Mouse (Mus musculus) limb, embryonic 11.5 days (tissue): Measurements from ENCODE around the gene Arhgap6. TPM values are rescaled to one million over a fixed set of nuclear protein-coding genes. Genes with fewer than 3 reads are reported as not detected.

Experiments
- ATAC-seq: fragments of 200-750 bp; cut with Nextera tagmentation; 2 replicates; pipeline ENCODE4 v1.8.0; 2017; ENCODE audit warnings: low read depth; ENCODE audit not compliant: insufficient number of reproducible peaks, low FRiP score, low TSS enrichment
- DNase-seq: peaks from one replicate; pipeline ENCODE4 v3.0.0-alpha.2; 2015; ENCODE audit warnings: low spot score
- H3K27ac ChIP-seq: fragments of 300-500 bp; sonication (generic); replicated peaks from 2 replicates; pipeline ENCODE4 v1.5.1; 2014; ENCODE audit warnings: low read depth, mild to moderate bottlenecking, low read length
- H3K27me3 ChIP-seq: fragments of 300-500 bp; sonication (generic); 2 replicates; pipeline ENCODE4 v1.6.1; 2014; ENCODE audit warnings: mild to moderate bottlenecking, low read length, mixed read lengths; ENCODE audit not compliant: control insufficient read depth, insufficient read depth
- H3K36me3 ChIP-seq: fragments of 300-500 bp; sonication (generic); 2 replicates; pipeline ENCODE4 v1.6.1; 2014; ENCODE audit warnings: mild to moderate bottlenecking, low read length, moderate library complexity, mixed read lengths; ENCODE audit not compliant: control insufficient read depth, insufficient read depth
- H3K4me1 ChIP-seq: fragments of 300-500 bp; sonication (generic); 2 replicates; pipeline ENCODE4 v1.6.1; 2014; ENCODE audit warnings: low read length, mixed read lengths; ENCODE audit not compliant: control insufficient read depth, insufficient read depth
- H3K4me2 ChIP-seq: fragments of 300-500 bp; sonication (generic); 2 replicates; pipeline ENCODE4 v1.6.1; 2014; ENCODE audit warnings: low read depth, mild to moderate bottlenecking, moderate library complexity; ENCODE audit not compliant: severe bottlenecking
- H3K4me3 ChIP-seq: fragments of 300-500 bp; sonication (generic); 2 replicates; pipeline ENCODE4 v1.5.1; 2014; ENCODE audit warnings: low read depth, low read length
- H3K9ac ChIP-seq: fragments of 300-500 bp; sonication (generic); 2 replicates; pipeline ENCODE4 v1.6.1; 2014; ENCODE audit warnings: mild to moderate bottlenecking, low read length
- H3K9me3 ChIP-seq: fragments of 300-500 bp; sonication (generic); 2 replicates; pipeline ENCODE4 v1.6.1; 2016; ENCODE audit warnings: low read length; ENCODE audit not compliant: control insufficient read depth
- WGBS: fragments of 180-500 bp; shearing (Covaris S2); extraction: QIAGEN DNeasy Blood & Tissue Kit; methylation state at CpG from one replicate; pipeline ENCODE4 v1.1.7; 2014; 5-methylcytosine and 5-hydroxymethylcytosine counted together
- polyA plus RNA-seq: library from polyadenylated mRNA; unstranded; fragments of >200 nt; fragmentation: Nextera tagmentation; extraction: Ambion mirVana; gene quantifications from 2 replicates; pipeline ENCODE4 v1.2.1, GENCODE M21; 2014

Gene Arhgap6
- polyA plus RNA-seq, 1 experiment from 2014 or later = 1.4 TPM

DNA sequence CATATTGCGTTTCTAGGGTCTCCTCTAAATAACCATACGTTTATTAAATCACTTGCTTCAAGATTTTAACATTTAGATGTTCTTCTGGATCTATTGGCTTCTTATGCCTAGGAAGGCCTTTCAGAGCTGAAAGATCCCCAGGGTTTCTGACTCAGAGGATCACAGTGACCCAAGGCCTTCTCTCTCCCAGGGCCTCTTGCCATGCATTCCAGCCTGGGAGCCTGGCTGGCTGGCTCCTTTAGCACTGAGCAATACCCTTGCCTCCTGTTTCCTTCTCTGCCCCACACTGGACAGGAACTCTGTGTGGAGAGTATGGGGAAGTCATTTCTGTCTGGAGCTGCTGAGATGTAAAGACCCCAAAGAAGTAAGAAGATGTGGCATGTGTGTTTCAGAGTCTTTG is 376.1 kb downstream of the Arhgap6 start:
- H3K4me2 ChIP-seq = no peak overlapping the region
- H3K36me3 ChIP-seq = no peaks in the 10 kb centered on the region
- WGBS = 89% methylated on average over 2 of the region's 2 CpGs
- H3K27me3 ChIP-seq = 0 out of 2 replicates have a peak, but pooled peaks cover 2% of the 10 kb centered on the region
- DNase-seq = no peak
- H3K27ac ChIP-seq = no peak overlapping the region
- H3K4me3 ChIP-seq = no peak overlapping the region
- no peaks in the 10 kb centered on the region for H3K9me3 ChIP-seq
- no peak for ATAC-seq
- H3K9ac ChIP-seq = no peak overlapping the region
- no peaks in the 10 kb centered on the region for H3K4me1 ChIP-seq

DNA sequence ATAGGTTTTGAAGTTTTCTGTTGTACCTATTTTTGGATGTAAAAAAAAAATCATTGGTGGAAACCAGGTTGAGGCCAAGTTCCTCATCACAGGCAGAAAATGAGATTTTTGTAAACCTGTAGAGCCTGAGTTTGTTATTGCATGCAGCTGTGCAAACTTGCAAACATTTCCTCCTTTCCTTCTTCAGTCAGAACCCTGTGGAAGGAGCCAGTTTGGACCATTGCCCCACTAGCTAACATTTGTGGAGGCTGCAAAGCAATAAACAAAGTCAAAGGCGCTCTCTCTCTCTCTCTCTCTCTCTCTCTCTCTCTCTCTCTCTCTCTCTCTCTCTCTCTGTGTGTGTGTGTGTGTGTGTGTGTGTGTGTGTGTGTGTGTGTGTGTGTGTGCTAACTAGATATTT is 378.9 kb downstream of the Arhgap6 start:
- no peak overlapping the region for H3K4me2 ChIP-seq
- no peaks in the 10 kb centered on the region for H3K36me3 ChIP-seq
- H3K27ac ChIP-seq = no peak overlapping the region
- 0 out of 2 replicates have a peak, but pooled peaks cover 2% of the 10 kb centered on the region for H3K27me3 ChIP-seq
- no peak overlapping the region for H3K9ac ChIP-seq
- WGBS = 71% methylated on average over 1 of the region's 1 CpGs
- ATAC-seq (no peak), DNase-seq (no peak)
- no peaks in the 10 kb centered on the region for H3K4me1 ChIP-seq
- no peaks in the 10 kb centered on the region for H3K9me3 ChIP-seq
- no peak overlapping the region for H3K4me3 ChIP-seq

DNA sequence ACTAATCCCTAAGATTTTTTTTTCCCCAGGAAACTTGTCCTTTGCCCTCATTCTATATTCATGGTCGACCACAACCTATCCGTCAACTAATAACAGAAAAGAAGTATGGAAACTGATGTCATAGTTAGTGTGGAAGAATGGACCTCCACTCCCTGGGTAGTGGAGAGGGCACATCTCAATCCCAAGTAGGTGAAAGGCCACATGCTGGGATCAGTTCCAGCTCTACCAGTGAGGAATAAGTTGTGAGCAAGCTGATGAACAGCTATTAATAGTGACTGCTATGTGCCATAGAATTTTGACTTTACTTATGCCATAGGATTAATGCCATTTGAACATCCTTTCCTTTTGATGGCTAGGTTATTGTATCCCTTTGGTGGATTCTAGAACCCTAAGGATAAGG is 383.7 kb downstream of the Arhgap6 start:
- Histone ChIP-seq H3K9ac (no peak overlapping the region), H3K36me3 (no peaks in the 10 kb centered on the region), H3K4me1 (no peaks in the 10 kb centered on the region), H3K4me2 (no peak overlapping the region), H3K27ac (no peak overlapping the region), H3K4me3 (no peak overlapping the region), H3K27me3 (no peaks in the 10 kb centered on the region), H3K9me3 (no peaks in the 10 kb centered on the region)
- 85% methylated on average over 2 of the region's 2 CpGs for WGBS
- ATAC-seq (no peak), DNase-seq (no peak)

DNA sequence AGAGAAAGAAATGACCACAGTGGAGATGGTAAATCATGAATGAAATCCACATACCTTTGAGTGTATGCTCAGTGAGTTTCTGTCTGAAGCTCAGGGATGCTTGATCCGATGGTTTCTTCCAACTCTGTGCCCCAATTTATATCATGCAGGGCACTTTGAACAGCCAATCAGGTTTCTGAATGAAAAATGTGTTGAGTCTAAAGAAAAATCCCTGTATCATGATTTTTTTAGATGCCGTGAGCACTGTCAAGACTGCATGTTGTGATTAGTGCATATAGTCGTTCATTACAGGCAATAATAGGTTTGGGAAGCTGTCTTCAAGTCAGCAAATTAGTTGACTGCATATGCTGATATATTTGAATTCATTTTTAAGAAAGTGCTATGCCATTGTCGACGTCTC is 392.2 kb downstream of the Arhgap6 start, which contains the start of gene Amelx:
Amelx (minus strand) TSS at position 101 of the 400 bp plus-strand sequence.
- Histone ChIP-seq H3K27me3 (no peaks in the 10 kb centered on the region), H3K4me3 (no peak within 1 kb of the TSS), H3K4me2 (no peak within 1 kb of the TSS), H3K27ac (no peak within 1 kb of the TSS), H3K9ac (no peak within 1 kb of the TSS), H3K4me1 (no peaks in the 10 kb centered on the region), H3K36me3 (no peaks in the 10 kb centered on the region), H3K9me3 (no peaks in the 10 kb centered on the region)
- no peak for DNase-seq
- ATAC-seq = no peak
- 73% methylated on average over 5 of the region's 5 CpGs for WGBS

DNA sequence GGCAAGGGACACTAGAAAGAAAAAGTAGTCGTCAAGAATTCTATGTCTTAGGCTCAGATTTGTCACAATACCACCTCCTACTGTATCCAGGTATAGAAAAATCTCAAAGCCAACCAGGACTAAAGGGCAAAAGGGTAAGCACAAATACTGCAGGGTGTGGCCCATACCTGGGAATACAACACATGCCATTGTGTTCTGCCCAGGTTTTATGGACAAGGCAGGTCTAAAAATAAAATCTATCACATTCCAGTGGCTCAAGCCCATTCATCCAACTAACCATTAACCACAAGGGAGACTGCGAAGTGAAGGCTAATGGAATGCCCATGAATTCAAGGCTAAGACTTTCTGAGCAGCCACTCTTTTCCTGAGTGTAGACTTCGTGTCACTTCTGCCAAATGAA is 415.1 kb downstream of the Arhgap6 start:
- WGBS = 80% methylated on average over 3 of the region's 3 CpGs

DNA sequence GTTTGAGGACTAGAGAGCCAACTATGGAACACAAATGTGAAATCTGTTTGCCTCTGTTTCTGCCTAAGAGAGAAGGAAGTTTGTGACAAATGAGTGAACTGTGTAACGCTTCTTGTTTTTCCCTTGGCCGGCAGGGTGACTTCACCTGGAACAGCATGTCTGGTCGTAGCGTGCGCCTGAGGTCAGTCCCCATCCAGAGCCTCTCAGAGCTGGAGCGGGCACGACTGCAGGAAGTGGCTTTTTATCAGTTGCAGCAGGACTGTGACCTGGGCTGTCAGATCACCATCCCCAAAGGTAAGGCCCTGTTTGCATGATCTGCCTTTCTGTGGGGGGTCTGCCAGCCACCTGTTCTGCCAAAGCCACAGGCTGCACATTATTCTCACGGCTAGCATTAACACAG is 425.2 kb downstream of the Arhgap6 start:
- no peak for DNase-seq
- Histone ChIP-seq H3K4me3 (no peak overlapping the region), H3K4me1 (no peaks in the 10 kb centered on the region), H3K4me2 (no peak overlapping the region), H3K27me3 (0 out of 2 replicates have a peak, but pooled peaks cover 5% of the 10 kb centered on the region), H3K27ac (no peak overlapping the region), H3K9ac (no peak overlapping the region), H3K36me3 (no peaks in the 10 kb centered on the region), H3K9me3 (no peaks in the 10 kb centered on the region)
- WGBS = 50% methylated on average over 8 of the region's 8 CpGs
- no peak for ATAC-seq

More for the DNA sequence above, 415.1 kb downstream of the Arhgap6 start:
- Histone ChIP-seq H3K27ac (no peak overlapping the region), H3K4me1 (no peaks in the 10 kb centered on the region), H3K4me3 (no peak overlapping the region), H3K36me3 (no peaks in the 10 kb centered on the region), H3K27me3 (0 out of 2 replicates have a peak, but pooled peaks cover 3% of the 10 kb centered on the region), H3K9me3 (no peaks in the 10 kb centered on the region), H3K4me2 (no peak overlapping the region), H3K9ac (no peak overlapping the region)
- DNase-seq = no peak
- ATAC-seq = no peak

DNA sequence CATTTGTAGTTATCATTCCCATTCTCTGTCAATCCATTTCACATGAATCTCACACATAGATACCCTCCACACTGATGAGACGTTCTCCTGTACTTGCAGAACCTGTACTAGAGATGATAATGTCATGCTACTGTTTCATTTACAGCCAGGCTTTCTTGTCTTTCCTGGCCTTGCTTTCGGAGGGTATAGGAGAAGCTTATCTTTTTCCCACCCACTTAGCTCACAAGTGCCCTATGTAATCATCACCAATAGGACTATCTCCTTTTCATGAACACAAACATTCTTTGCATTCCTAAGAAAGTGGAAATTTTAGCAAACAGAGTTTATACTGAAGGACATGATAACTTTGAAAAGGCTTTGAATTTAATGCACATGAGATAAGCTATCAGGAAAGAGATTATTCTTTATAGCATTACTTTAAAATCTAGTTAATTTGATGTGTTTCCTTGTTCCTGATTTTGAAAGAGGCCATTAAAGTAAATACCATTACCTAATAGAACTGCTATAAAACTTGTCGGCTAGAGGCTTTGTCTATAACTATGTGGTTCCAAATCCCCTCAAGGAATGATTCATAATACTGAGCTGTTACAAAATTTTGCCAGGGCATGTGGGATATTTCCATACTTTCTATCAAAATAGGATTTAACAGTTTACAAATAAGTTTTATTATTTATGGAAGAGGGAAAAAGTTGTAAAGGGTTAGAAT is 427.6 kb downstream of the Arhgap6 start:
- Histone ChIP-seq H3K4me2 (no peak overlapping the region), H3K4me3 (no peak overlapping the region), H3K9ac (no peak overlapping the region), H3K4me1 (no peaks in the 10 kb centered on the region), H3K36me3 (no peaks in the 10 kb centered on the region), H3K27ac (no peak overlapping the region), H3K27me3 (0 out of 2 replicates have a peak, but pooled peaks cover 4% of the 10 kb centered on the region), H3K9me3 (no peaks in the 10 kb centered on the region)
- DNase-seq (no peak), ATAC-seq (no peak)
- 66% methylated on average over 3 of the region's 3 CpGs for WGBS

DNA sequence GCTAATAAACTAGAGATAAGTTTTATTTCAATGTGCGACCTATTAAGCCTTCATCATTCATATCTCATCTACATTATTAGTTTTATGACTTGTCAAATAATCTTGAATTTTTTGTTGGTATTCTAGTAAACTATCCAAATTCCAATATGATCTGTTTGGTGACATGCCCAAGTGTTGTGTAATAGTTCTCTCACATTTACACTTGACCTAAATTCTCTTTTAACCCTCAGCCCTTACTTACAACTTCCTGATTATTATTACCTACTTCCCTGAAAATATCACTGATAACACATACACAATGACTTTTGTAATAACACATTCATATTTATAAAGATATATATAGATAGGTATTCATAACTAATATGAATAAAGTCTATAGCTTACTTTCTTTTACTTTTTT is 461.0 kb downstream of the Arhgap6 start:
- ATAC-seq (no peak), DNase-seq (no peak)
- Histone ChIP-seq H3K27ac (no peak overlapping the region), H3K4me1 (no peaks in the 10 kb centered on the region), H3K9me3 (no peaks in the 10 kb centered on the region), H3K27me3 (no peaks in the 10 kb centered on the region; the same call in 1 of the 2 replicates), H3K4me3 (no peak overlapping the region), H3K36me3 (no peaks in the 10 kb centered on the region), H3K4me2 (no peak overlapping the region), H3K9ac (no peak overlapping the region)
- 88% methylated on average over 1 of the region's 1 CpGs for WGBS

DNA sequence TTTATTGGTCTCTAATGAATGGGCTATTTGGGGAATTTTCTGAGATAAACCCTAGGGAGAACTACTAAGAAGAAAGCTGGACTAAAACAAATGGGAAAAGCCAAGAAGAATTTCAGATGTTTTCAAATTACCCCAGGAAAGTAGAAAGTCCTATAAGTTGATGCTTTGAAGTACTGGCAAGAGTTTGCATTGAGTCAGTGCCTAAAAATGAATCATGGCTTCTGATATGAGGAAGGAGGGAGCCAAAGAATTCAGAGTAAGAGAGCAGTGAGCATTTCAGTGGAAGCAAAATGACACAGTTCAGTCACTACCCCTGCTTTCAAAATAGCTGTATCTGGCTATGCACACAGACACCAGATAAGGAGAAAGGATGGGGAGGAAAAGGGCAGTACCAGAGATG is 461.8 kb downstream of the Arhgap6 start:
- Histone ChIP-seq H3K4me3 (no peak overlapping the region), H3K36me3 (no peaks in the 10 kb centered on the region), H3K27ac (no peak overlapping the region), H3K4me1 (no peaks in the 10 kb centered on the region), H3K4me2 (no peak overlapping the region), H3K27me3 (no peaks in the 10 kb centered on the region; the same call in 1 of the 2 replicates), H3K9ac (no peak overlapping the region), H3K9me3 (no peaks in the 10 kb centered on the region)
- DNase-seq = no peak
- ATAC-seq = no peak
